Mouse (Mus musculus): ENCODE results near the gene Bmpr1b. TPM values are rescaled to one million over a fixed set of nuclear protein-coding genes. Genes with fewer than 3 reads are reported as not detected.

Bmpr1b gene
- total and polyA plus RNA-seq, 3 experiments: 0.04 TPM; not detected in 1

GRCm38 (mm10) chr3:141895096-141895495 is 274.1 kb downstream of the Bmpr1b start:
- Histone ChIP-seq H3K4me2 (ENCODE audit: insufficient read depth, low read depth, poor library complexity, severe bottlenecking) (peak overlapping the region; percentile 47; the same call in 1 of the 2 replicates), H3K79me2 (replicated peaks; ENCODE audit: control insufficient read depth, extremely low read depth, insufficient read depth, poor library complexity, severe bottlenecking) (no peaks in the 10 kb centered on the region), H3K4me3 (replicated peaks in 1 of 3; ENCODE audit: low read depth in 2 of 3, low read length in 2 of 3, poor library complexity in 1 of 3) (no peak overlapping the region), H3K27me3 (replicated peaks) (no peaks in the 10 kb centered on the region), H3K36me3 (replicated peaks in 1 of 2; ENCODE audit: control insufficient read depth in 1 of 2, insufficient read depth in 1 of 2, low read length in 1 of 2) (no peaks in the 10 kb centered on the region), H3K9me3 (replicated peaks; ENCODE audit: low read length) (peaks cover under 1% of the 10 kb centered on the region), H3K4me1 (ENCODE audit: control insufficient read depth in 1 of 2, insufficient read depth in 2 of 2) (peaks cover 0 to 2% of the 10 kb centered on the region in 2 experiments; a peak in 1 of 4 replicates), H3K9ac (ENCODE audit: insufficient read depth, low read depth) (no peak overlapping the region), H3K27ac (ENCODE audit: insufficient read depth, low read depth) (no peak overlapping the region)
- in situ Hi-C loops (cut with MboI; ENCODE audit: low pct_ligation_motif_present, low pct_unique_long_range_greater_than_20kb, low sequenced_read_pairs) (no loop called here), dilution Hi-C loops (cut with MboI; ENCODE audit: extremely low pct_ligation_motif_present, extremely low pct_unique_long_range_greater_than_20kb, low sequenced_read_pairs) (no loop called here)
- no peak for DNase-seq (ENCODE audit: extremely low read depth)
- TF ChIP-seq SMC3 (IDR thresholded peaks at IDR 0.05; ENCODE audit: low read depth, low read length): no peak
- TF ChIP-seq RAD21 (IDR thresholded peaks at IDR 0.05; ENCODE audit: low read depth, low read length): no peak
- no peak for TF ChIP-seq MYC (IDR thresholded peaks at IDR 0.05; ENCODE audit: low read depth, low read length)
- no peak for TF ChIP-seq NELFE (IDR thresholded peaks at IDR 0.05; ENCODE audit: low read depth, low read length)
- TF ChIP-seq ELF1 (IDR thresholded peaks at IDR 0.05; ENCODE audit: low read depth, low read length): no peak
- TF ChIP-seq EP300 (IDR thresholded peaks at IDR 0.05; ENCODE audit: low read length): no peak
- TF ChIP-seq IRF4 (IDR thresholded peaks at IDR 0.05; ENCODE audit: low read depth, low read length): no peak
- TF ChIP-seq ZKSCAN1 (IDR thresholded peaks at IDR 0.05; ENCODE audit: borderline replicate concordance, low read depth, low read length): no peak
- no peak for TF ChIP-seq TCF12 (IDR thresholded peaks at IDR 0.05; ENCODE audit: low read depth, low read length)
- no peak for TF ChIP-seq ZC3H11A (IDR thresholded peaks at IDR 0.05; ENCODE audit: low read depth, low read length)
- TF ChIP-seq SIN3A (IDR thresholded peaks at IDR 0.05; ENCODE audit: low read length): no peak
- TF ChIP-seq UBTF (IDR thresholded peaks at IDR 0.05; ENCODE audit: low read depth, low read length): no peak
- no peak for TF ChIP-seq MAZ (IDR thresholded peaks at IDR 0.05; ENCODE audit: low read depth, low read length)
- no peak for TF ChIP-seq POLR2AphosphoS2 (IDR thresholded peaks at IDR 0.05; ENCODE audit: low read depth, low read length)
- no peak for TF ChIP-seq MAFK (IDR thresholded peaks at IDR 0.05; ENCODE audit: insufficient replicate concordance, low read length)
- TF ChIP-seq POLR2A (IDR thresholded peaks at IDR 0.05; ENCODE audit: low read depth, low read length): no peak
- no peak for TF ChIP-seq ZNF384 (IDR thresholded peaks at IDR 0.05; ENCODE audit: low read depth, low read length)
- no peak for TF ChIP-seq CHD2 (IDR thresholded peaks at IDR 0.05; ENCODE audit: low read length)
- TF ChIP-seq HCFC1 (IDR thresholded peaks at IDR 0.05; ENCODE audit: low read depth, low read length): no peak

GRCm38 (mm10) chr3:141890668-141891067 is 278.6 kb downstream of the Bmpr1b start:
- Histone ChIP-seq H3K9me3 (replicated peaks; ENCODE audit: low read length) (no peaks in the 10 kb centered on the region), H3K27me3 (replicated peaks) (no peaks in the 10 kb centered on the region), H3K4me1 (ENCODE audit: control insufficient read depth in 1 of 2, insufficient read depth in 2 of 2) (peaks cover 0 to 4% of the 10 kb centered on the region in 2 experiments; a peak in 1 of 4 replicates), H3K36me3 (replicated peaks in 1 of 2; ENCODE audit: control insufficient read depth in 1 of 2, insufficient read depth in 1 of 2, low read length in 1 of 2) (no peaks in the 10 kb centered on the region), H3K9ac (ENCODE audit: insufficient read depth, low read depth) (no peak overlapping the region), H3K79me2 (replicated peaks; ENCODE audit: control insufficient read depth, extremely low read depth, insufficient read depth, poor library complexity, severe bottlenecking) (no peaks in the 10 kb centered on the region), H3K27ac (ENCODE audit: insufficient read depth, low read depth) (no peak overlapping the region), H3K4me2 (ENCODE audit: insufficient read depth, low read depth, poor library complexity, severe bottlenecking) (no peak overlapping the region), H3K4me3 (replicated peaks in 1 of 3; ENCODE audit: low read depth in 2 of 3, low read length in 2 of 3, poor library complexity in 1 of 3) (no peak overlapping the region)
- TF ChIP-seq NRF1 (IDR thresholded peaks at IDR 0.05; ENCODE audit: low read depth, low read length) (no peak), RAD21 (IDR thresholded peaks at IDR 0.05; ENCODE audit: low read depth, low read length) (no peak), JUN (IDR thresholded peaks at IDR 0.05; ENCODE audit: insufficient read depth, low read depth, low read length) (no peak), MAX (IDR thresholded peaks at IDR 0.05; ENCODE audit: low read length) (no peak), CHD2 (IDR thresholded peaks at IDR 0.05; ENCODE audit: low read length) (no peak), MXI1 (IDR thresholded peaks at IDR 0.05; ENCODE audit: low read depth, low read length) (no peak), ZMIZ1 (IDR thresholded peaks at IDR 0.05; ENCODE audit: low read depth, low read length) (no peak)
- in situ Hi-C loops (cut with MboI; ENCODE audit: low pct_ligation_motif_present, low pct_unique_long_range_greater_than_20kb, low sequenced_read_pairs) (no loop called here), dilution Hi-C loops (cut with MboI; ENCODE audit: extremely low pct_ligation_motif_present, extremely low pct_unique_long_range_greater_than_20kb, low sequenced_read_pairs) (no loop called here)
- no peak for DNase-seq (ENCODE audit: extremely low read depth)

All from CH12.LX (cell line).